9 mouse cellular contexts compared by ENCODE assay signal in the genomic region with DNA sequence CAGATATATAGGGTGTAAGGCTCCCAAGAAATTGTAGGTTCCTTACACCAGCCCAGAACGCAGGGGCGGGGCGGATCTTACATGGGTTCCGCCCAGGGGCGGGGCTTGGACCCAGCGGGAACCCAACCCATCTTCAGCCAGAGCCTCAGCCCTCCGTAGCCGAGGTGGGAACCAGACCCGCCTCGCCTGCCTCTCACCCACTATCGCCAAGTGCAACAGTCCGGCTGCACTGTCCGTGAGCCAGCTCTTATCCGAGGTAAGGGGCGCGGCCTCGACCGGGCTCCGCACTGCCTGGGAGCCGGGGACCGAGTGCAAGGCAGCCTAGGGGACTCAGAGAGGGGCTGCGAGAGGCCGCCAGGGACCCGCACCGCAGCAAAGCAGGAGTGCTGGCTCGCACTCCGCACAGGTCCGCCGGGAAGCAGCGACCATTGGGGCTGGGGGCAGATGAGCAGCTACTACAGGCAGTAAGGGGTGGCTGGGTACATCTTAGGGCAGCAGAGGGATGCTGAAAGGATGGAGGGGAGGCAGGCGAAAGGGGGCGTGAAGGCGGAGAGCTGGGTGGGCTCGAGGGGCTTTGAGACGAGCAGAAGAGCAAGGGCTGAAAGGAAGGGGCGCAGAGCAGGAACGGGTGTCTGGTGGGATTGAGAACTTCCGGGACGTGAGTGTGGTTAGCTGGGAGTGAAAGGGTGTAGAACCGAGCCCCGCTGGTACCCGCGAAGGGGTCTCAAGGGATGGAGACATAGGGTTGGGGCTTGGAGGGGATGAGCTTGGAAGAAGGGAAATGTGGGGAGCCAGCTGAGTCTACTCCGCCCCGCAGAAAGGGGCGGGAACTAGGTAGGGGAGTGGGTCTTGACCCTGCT. TPM values are rescaled to one million over a fixed set of nuclear protein-coding genes. Genes with fewer than 3 reads are reported as not detected.
DNase-seq lines count a peak whose midpoint lies in the region; ATAC-seq lines count a peak whose summit lies in the region.
"Had no signal": no experiment of that assay in that cellular context is flagged by ENCODE, and none has a peak within 500 bp of the region (broad histone marks: within the 10 kb centered on the region; RNA-seq: fewer than 3 reads in every experiment).

A gene (plus strand): TSS at position 101 of the 860 bp plus-strand sequence.

- H3K4me3 ChIP-seq in hindbrain, embryonic 15.5 days, result peak within 1 kb of the TSS; percentile 71

- ATAC-seq in hindbrain, embryonic 15.5 days (ENCODE audit: low FRiP score, low read depth), result peak; percentile 93

- no peaks in the 10 kb centered on the region for H3K36me3 ChIP-seq in hindbrain, embryonic 15.5 days

- under 1% methylated on average over 46 of the region's 46 CpGs for WGBS in hindbrain, embryonic 15.5 days

- H3K9ac ChIP-seq in hindbrain, embryonic 15.5 days, result peak within 1 kb of the TSS; percentile 70

- H3K4me1 ChIP-seq in hindbrain, embryonic 15.5 days (replicated peaks), result peaks cover 13% of the 10 kb centered on the region

- no peaks in the 10 kb centered on the region for H3K27me3 ChIP-seq in hindbrain, embryonic 15.5 days

- H3K9me3 ChIP-seq in hindbrain, embryonic 15.5 days, result no peaks in the 10 kb centered on the region

- H3K27ac ChIP-seq in hindbrain, embryonic 15.5 days (replicated peaks), result peak within 1 kb of the TSS; percentile 77
- H3K27ac ChIP-seq: macrophage had no signal

- peak; percentile 61 to 71 for DNase-seq in adrenal gland, adult (ENCODE audit: inconsistent age in 2 of 2, low spot score in 1 of 2)
- DNase-seq in cerebellum, postnatal 14 days, result peak; percentile 54 to 67
- peak; percentile 19 to 66 for DNase-seq in frontal cortex, postnatal 10 days (ENCODE audit: low spot score in 2 of 2)
- DNase-seq in layer of hippocampus, postnatal 25 days (ENCODE audit: extremely low spot score in 1 of 2, low spot score in 1 of 2), result peak; percentile 41 to 46
- DNase-seq in lung, postnatal 25 days (ENCODE audit: low spot score), result peak; percentile 41
- peak; percentile 21 for DNase-seq in retina, postnatal 7 days (ENCODE audit: low read depth, low spot score)
- DNase-seq in urinary bladder, adult 2 months (ENCODE audit: low spot score), result peak; percentile 26

- peak within 1 kb of the TSS; percentile 85 for H3K4me2 ChIP-seq in hindbrain, embryonic 15.5 days

RNA-seq across cellular contexts. Expression of the gene that starts here (rescaled TPM):
- 176 and 193 TPM in 2 replicates for polyA plus RNA-seq in hindbrain, embryonic 15.5 days (2015; fragmentation: Nextera tagmentation; extraction: Ambion mirVana)
- total RNA-seq in layer of hippocampus, postnatal 25 days (2021), result 10 to 100 TPM; 46.0 to 55.2 TPM
- 3.1 and 3.3 TPM in 2 replicates for polyA plus RNA-seq in urinary bladder, adult 2 months (2012; rRNA removed)
- polyA plus RNA-seq: macrophage had no signal

Comparison
In these comparisons a context has a peak if more than half of its experiments do, and no peak if none do; other contexts are left out.
1. Peak in every context shown above with its lines: DNase-seq, ATAC-seq, H3K4me3 ChIP-seq and H3K27ac ChIP-seq.
2. RNA of the gene that starts here (polyA plus RNA-seq): 176 to 193 TPM in hindbrain, embryonic 15.5 days; 3.1 to 3.3 TPM in urinary bladder, adult 2 months; every median in the first group is over 10 times any median in the second.